Mouse (Mus musculus) embryonic fibroblast, embryonic 13.5 days (primary cell): Measurements from ENCODE around the gene Tk1. TPM values are rescaled to one million over a fixed set of nuclear protein-coding genes. Genes with fewer than 3 reads are reported as not detected.

Experiments used
- H3K27ac ChIP-seq: 2 replicates; pipeline ENCODE4 v1.5.1; 2012; ENCODE audit warnings: low read length, control low read depth, inconsistent platforms; ENCODE audit not compliant: insufficient read depth
- H3K4me1 ChIP-seq: 2 replicates; pipeline ENCODE4 v1.6.1; 2011; ENCODE audit warnings: low read length; ENCODE audit not compliant: control insufficient read depth, insufficient read depth
- H3K4me3 ChIP-seq: 2 replicates; pipeline ENCODE4 v1.5.1; 2011; ENCODE audit warnings: mild to moderate bottlenecking, control low read depth, low read length; ENCODE audit not compliant: insufficient read depth
- CTCF ChIP-seq: IDR thresholded peaks from 2 replicates; pipeline ENCODE4 v1.5.1; 2011; ENCODE audit warnings: mild to moderate bottlenecking, control low read depth, low read length, moderate library complexity, borderline replicate concordance; ENCODE audit not compliant: insufficient read depth
- POLR2A ChIP-seq: IDR thresholded peaks from 2 replicates; pipeline ENCODE4 v1.6.1; 2011; ENCODE audit warnings: low read depth, mild to moderate bottlenecking, control low read depth, low read length, moderate library complexity
- polyA plus RNA-seq: library from polyadenylated mRNA; stranded (reverse); fragments of >200 nt; gene quantifications from 2 replicates; pipeline ENCODE4 v1.2.4, GENCODE M21; 2011; ENCODE audit warnings: low read depth; ENCODE audit not compliant: missing spikeins, insufficient read length

Tk1 gene
- polyA plus RNA-seq = 48.4 and 61.9 TPM in 2 replicates

GRCm38 (mm10) chr11:117825333-117826101, at the start of gene Tk1, which contains the start of gene Afmid:
Gene Tk1, minus strand, starts transcription at chr11:117826092.
Gene Afmid, plus strand, starts transcription at chr11:117825924.
- peak within 1 kb of the TSS; percentile 65 for H3K4me3 ChIP-seq
- H3K27ac ChIP-seq = peak within 1 kb of the TSS; percentile 95
- H3K4me1 ChIP-seq = peaks cover 43% of the 10 kb centered on the region
- TF ChIP-seq POLR2A (peak; percentile 52), CTCF (no peak)

DNA sequence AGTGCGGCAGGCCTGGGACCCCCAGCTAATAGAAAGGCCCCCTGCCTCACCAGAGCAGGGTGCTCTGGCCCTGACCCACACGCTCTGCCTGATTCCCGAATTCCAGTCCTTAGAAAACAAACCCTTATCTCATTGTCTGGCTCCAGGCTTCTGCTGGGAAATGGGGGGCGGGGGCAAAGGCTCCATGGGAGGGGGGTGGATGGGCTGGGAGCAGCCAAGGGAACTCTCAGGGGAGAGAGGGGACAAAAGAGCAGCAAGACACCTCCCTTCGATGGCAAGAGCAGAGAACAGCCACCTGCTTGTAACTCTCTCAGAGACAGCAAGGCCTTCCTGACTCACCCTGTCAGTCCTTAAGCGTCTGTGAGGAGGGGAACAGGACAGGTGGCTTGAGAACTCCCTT, 49.8 kb upstream of the Tk1 start:
- TF ChIP-seq CTCF = no peak
- TF ChIP-seq POLR2A = no peak
- no peaks in the 10 kb centered on the region for H3K4me1 ChIP-seq
- H3K27ac ChIP-seq = no peak overlapping the region
- H3K4me3 ChIP-seq = no peak overlapping the region

DNA sequence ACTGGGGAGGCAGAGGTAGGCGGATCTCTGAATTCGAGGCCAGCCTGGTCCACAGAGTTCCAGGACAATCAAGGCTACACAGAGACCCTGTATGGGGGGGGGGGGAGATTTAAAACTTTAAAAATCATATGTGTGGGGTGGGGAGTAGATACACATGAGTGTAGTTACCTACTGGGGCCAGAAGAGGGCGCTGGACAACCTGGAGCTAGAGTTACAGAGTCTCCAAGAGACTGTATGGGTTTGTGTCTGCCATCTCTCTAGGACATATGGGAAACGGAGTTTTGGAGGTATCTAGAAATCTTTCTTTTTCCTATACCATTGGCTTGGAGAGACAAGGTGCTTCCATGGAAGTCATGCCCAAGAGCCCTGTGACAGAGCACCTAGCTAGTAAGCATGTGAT, 48.5 kb upstream of the Tk1 start:
- TF ChIP-seq CTCF = no peak
- TF ChIP-seq POLR2A = no peak
- no peak overlapping the region for H3K4me3 ChIP-seq
- H3K4me1 ChIP-seq = no peaks in the 10 kb centered on the region
- H3K27ac ChIP-seq = no peak overlapping the region

DNA sequence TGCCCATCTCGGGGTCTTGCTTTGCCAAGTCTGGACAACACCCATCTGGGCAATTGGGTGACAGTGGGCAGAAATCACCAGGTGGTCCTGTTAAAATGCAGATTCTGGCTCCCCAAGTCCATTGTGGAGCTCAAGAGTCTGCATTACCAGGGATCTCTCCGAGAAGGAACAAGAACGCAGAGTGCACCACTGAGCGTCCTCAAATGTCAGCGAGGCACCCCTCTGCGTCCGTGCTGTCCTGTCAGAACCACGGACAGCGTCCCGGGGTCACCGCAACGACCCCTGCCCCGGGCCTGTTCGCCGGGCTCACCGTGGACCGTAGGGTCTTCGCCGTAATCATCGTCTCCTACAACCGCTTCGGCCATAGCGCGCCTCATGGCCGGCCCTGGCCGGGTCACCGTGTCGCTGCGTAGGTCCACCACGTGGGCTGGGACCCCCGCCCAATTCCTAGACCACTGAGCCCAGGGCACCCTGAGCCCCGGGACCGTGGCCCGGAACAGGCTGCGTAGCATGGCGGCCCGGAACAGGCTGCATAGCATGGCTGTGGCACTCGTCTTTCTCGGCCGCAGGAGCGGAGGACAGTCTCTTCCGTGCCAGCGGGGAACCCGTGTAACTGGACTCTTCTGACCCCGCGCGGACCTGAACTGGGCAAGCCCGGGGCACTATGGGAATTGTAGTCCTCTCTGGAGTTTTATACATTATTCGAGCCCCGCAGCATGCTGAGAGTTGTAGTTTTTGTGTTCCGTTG, 47.1 kb upstream of the Tk1 start, which contains the start of gene Tha1:
TSS of gene Tha1 (minus strand) at position 621 of the 748 bp plus-strand sequence.
- peak within 1 kb of the TSS; percentile 60 for H3K4me3 ChIP-seq
- H3K27ac ChIP-seq = no peak within 1 kb of the TSS
- H3K4me1 ChIP-seq = no peaks in the 10 kb centered on the region
- TF ChIP-seq CTCF = no peak
- TF ChIP-seq POLR2A = peak; percentile 72

- Histone ChIP-seq H3K4me1 (no peaks in the 10 kb centered on the region), H3K4me3 (no peak overlapping the region), H3K27ac (no peak overlapping the region)
- TF ChIP-seq POLR2A (no peak), CTCF (no peak)
These were observed 46.2 kb upstream of the Tk1 start for GRCm38 (mm10) chr11:117871911-117872584.

DNA sequence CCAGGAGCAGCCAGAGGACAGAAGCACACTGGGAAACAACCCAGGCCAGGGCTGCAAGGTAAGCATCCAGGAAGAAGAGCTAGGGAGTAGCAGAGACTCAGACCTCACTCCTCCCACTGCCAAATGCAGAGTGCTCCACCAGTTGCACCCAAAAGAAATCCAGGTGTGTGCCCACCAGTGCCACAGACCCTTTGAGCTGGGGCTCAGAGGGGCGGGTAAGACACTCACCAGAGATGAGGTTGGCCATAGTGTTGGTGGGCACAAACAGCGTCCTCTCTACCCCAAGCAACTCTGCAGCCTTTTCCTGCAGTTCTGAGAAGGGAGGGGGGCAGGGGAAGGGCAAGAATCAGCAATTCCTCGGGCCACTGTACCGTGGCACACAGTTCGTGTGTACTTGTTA, 45.5 kb upstream of the Tk1 start:
- no peaks in the 10 kb centered on the region for H3K4me1 ChIP-seq
- TF ChIP-seq CTCF = no peak
- no peak for TF ChIP-seq POLR2A
- no peak overlapping the region for H3K4me3 ChIP-seq
- no peak overlapping the region for H3K27ac ChIP-seq

DNA sequence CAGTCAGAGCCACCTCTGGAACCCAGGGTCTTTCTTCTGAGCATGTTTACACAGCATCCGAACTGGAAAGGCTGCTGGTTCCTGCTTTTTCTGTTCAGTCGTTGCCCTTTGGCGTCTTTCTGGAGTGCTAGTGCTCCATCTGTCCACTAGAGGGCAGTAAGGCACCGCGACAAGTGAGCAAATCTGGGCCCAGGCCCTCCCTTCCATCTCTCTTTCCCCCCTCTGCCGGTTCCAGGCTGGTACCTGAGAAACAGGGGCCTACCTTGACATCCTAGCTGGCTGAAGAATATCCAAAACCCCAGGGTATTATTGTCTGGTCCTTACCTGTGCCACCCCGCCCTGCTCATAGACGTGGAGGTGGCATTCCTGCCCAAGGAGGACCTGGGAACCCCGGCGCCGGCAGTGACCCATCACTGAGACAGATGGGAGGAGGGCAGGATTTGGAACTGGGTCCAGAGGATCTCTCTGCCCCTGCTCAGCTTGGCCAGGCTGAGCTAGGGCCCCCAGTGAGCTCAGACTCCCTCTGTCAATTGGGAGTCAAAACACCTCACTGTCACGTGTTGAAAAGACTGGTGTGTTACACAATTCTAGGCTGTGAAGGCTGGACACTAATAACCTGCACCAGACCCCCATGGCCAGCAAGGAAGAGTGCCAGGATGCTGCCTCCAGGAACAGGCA, 44.9 kb upstream of the Tk1 start:
- Histone ChIP-seq H3K27ac (no peak overlapping the region), H3K4me1 (no peaks in the 10 kb centered on the region), H3K4me3 (no peak overlapping the region)
- peak; percentile 96 for TF ChIP-seq CTCF
- no peak for TF ChIP-seq POLR2A

GRCm38 (mm10) chr11:117865988-117866387, 40.1 kb upstream of the Tk1 start:
- TF ChIP-seq POLR2A = no peak
- H3K4me3 ChIP-seq = no peak overlapping the region
- no peaks in the 10 kb centered on the region for H3K4me1 ChIP-seq
- no peak overlapping the region for H3K27ac ChIP-seq

- Histone ChIP-seq H3K4me3 (no peak overlapping the region), H3K4me1 (no peaks in the 10 kb centered on the region), H3K27ac (no peak overlapping the region)
- TF ChIP-seq POLR2A (no peak), CTCF (no peak)
These were observed 38.9 kb upstream of the Tk1 start for GRCm38 (mm10) chr11:117864805-117865204.
